Mouse (Mus musculus) stomach, embryonic 15.5 days (tissue): ENCODE measurements around the gene Eef1akmt3. TPM values are rescaled to one million over a fixed set of nuclear protein-coding genes. Genes with fewer than 3 reads are reported as not detected.

Source experiments
- ATAC-seq: fragments of 200-750 bp; cut with Nextera tagmentation; 2 replicates; pipeline ENCODE4 v1.8.0; 2017; ENCODE audit warnings: low read depth, moderate number of reproducible peaks, moderate TSS enrichment; ENCODE audit not compliant: insufficient read depth, low FRiP score
- H3K27ac ChIP-seq: fragments of 300-500 bp; sonication (generic); 2 replicates; pipeline ENCODE4 v1.5.1; 2015; ENCODE audit warnings: mild to moderate bottlenecking, inconsistent platforms
- H3K27me3 ChIP-seq: fragments of 300-500 bp; sonication (generic); replicated peaks from 2 replicates; pipeline ENCODE4 v1.6.1; 2015; ENCODE audit warnings: inconsistent platforms
- H3K36me3 ChIP-seq: fragments of 300-500 bp; sonication (generic); 2 replicates; pipeline ENCODE4 v1.6.1; 2015; ENCODE audit warnings: inconsistent platforms
- H3K4me1 ChIP-seq: fragments of 300-500 bp; sonication (generic); 2 replicates; pipeline ENCODE4 v1.6.1; 2015; ENCODE audit warnings: inconsistent platforms
- H3K4me2 ChIP-seq: fragments of 300-500 bp; sonication (generic); 2 replicates; pipeline ENCODE4 v1.6.1; 2015; ENCODE audit warnings: mild to moderate bottlenecking, inconsistent platforms
- H3K4me3 ChIP-seq: fragments of 300-500 bp; sonication (generic); replicated peaks from 2 replicates; pipeline ENCODE4 v1.5.1; 2015; ENCODE audit warnings: inconsistent platforms
- H3K9ac ChIP-seq: fragments of 300-500 bp; sonication (generic); 2 replicates; pipeline ENCODE4 v1.6.1; 2015; ENCODE audit warnings: inconsistent platforms
- H3K9me3 ChIP-seq: fragments of 300-500 bp; sonication (generic); 2 replicates; pipeline ENCODE4 v1.6.1; 2016; ENCODE audit warnings: inconsistent platforms
- WGBS: fragments of 180-500 bp; shearing (Covaris S2); methylation state at CpG from one replicate; pipeline ENCODE4 v1.1.7; 2015; 5-methylcytosine and 5-hydroxymethylcytosine counted together
- polyA plus RNA-seq: library from polyadenylated mRNA; unstranded; fragments of >200 nt; fragmentation: Nextera tagmentation; extraction: Ambion mirVana; gene quantifications from 2 replicates; pipeline ENCODE4 v1.2.1, GENCODE M21; 2015

The Eef1akmt3 gene
- polyA plus RNA-seq, 1 experiment from 2014 or later = 1.1 TPM

- peak overlapping the region; percentile 88; the same call in 1 of the 2 replicates for H3K27ac ChIP-seq
- ATAC-seq = no peak
- 12% methylated on average over 5 of the region's 5 CpGs for WGBS
Observed at GRCm38 (mm10) chr10:127042468-127043115, 1.3 kb upstream of the Eef1akmt3 start.

GRCm38 (mm10) chr10:127041774-127042338 is 543 bp upstream of the Eef1akmt3 start:
- Histone ChIP-seq H3K4me2 (peak overlapping the region; percentile 97), H3K27ac (peak overlapping the region; percentile 88), H3K27me3 (no peaks in the 10 kb centered on the region), H3K9me3 (no peaks in the 10 kb centered on the region), H3K4me1 (0 out of 2 replicates have a peak, but pooled peaks cover 6% of the 10 kb centered on the region), H3K4me3 (peak overlapping the region; percentile 96), H3K36me3 (peaks cover 9% of the 10 kb centered on the region), H3K9ac (peak overlapping the region; percentile 63)
- WGBS = under 1% methylated on average over 44 of the region's 44 CpGs
- peak; percentile 82 for ATAC-seq

More at GRCm38 (mm10) chr10:127042468-127043115, 1.3 kb upstream of the Eef1akmt3 start:
- peaks cover 1% of the 10 kb centered on the region; the same call in 1 of the 2 replicates for H3K27me3 ChIP-seq
- 0 out of 2 replicates have a peak, but pooled peaks cover 6% of the 10 kb centered on the region for H3K4me1 ChIP-seq
- no peaks in the 10 kb centered on the region for H3K9me3 ChIP-seq
- H3K9ac ChIP-seq = peak overlapping the region; percentile 63
- H3K36me3 ChIP-seq = peaks cover 9% of the 10 kb centered on the region
- H3K4me2 ChIP-seq = peak overlapping the region; percentile 97
- peak overlapping the region; percentile 96 for H3K4me3 ChIP-seq

- no peaks in the 10 kb centered on the region for H3K9me3 ChIP-seq
- peak overlapping the region; percentile 96 for H3K4me3 ChIP-seq
- H3K36me3 ChIP-seq = peaks cover 9% of the 10 kb centered on the region
- no peak for ATAC-seq
- H3K27ac ChIP-seq = peak overlapping the region; percentile 88
- peak overlapping the region; percentile 63 for H3K9ac ChIP-seq
- WGBS = under 1% methylated on average over 20 of the region's 20 CpGs
- no peaks in the 10 kb centered on the region for H3K27me3 ChIP-seq
- 0 out of 2 replicates have a peak, but pooled peaks cover 6% of the 10 kb centered on the region for H3K4me1 ChIP-seq
- H3K4me2 ChIP-seq = peak overlapping the region; percentile 97
Observed at GRCm38 (mm10) chr10:127040569-127041214, 621 bp downstream of the Eef1akmt3 start.

- no peak for ATAC-seq
- H3K9me3 ChIP-seq = no peaks in the 10 kb centered on the region
- H3K4me1 ChIP-seq = 0 out of 2 replicates have a peak, but pooled peaks cover 4% of the 10 kb centered on the region
- H3K36me3 ChIP-seq = no peaks in the 10 kb centered on the region
- no peak overlapping the region for H3K9ac ChIP-seq
- H3K27me3 ChIP-seq = no peaks in the 10 kb centered on the region
- H3K27ac ChIP-seq = no peak overlapping the region
- 74% methylated on average over 12 of the region's 12 CpGs for WGBS
- no peak overlapping the region for H3K4me2 ChIP-seq
- H3K4me3 ChIP-seq = no peak overlapping the region
Observed at GRCm38 (mm10) chr10:127037641-127038040, 3.7 kb downstream of the Eef1akmt3 start.

GRCm38 (mm10) chr10:127036273-127036672 is 5.0 kb downstream of the Eef1akmt3 start:
- 77% methylated on average over 12 of the region's 12 CpGs for WGBS
- Histone ChIP-seq H3K4me1 (no peaks in the 10 kb centered on the region), H3K36me3 (no peaks in the 10 kb centered on the region), H3K9me3 (no peaks in the 10 kb centered on the region), H3K27me3 (no peaks in the 10 kb centered on the region), H3K9ac (no peak overlapping the region), H3K27ac (no peak overlapping the region), H3K4me2 (no peak overlapping the region), H3K4me3 (no peak overlapping the region)
- no peak for ATAC-seq

GRCm38 (mm10) chr10:127033301-127033741 is 8.0 kb downstream of the Eef1akmt3 start:
- no peak overlapping the region for H3K4me3 ChIP-seq
- H3K27ac ChIP-seq = no peak overlapping the region
- peaks cover 4% of the 10 kb centered on the region; the same call in 1 of the 2 replicates for H3K4me1 ChIP-seq
- peaks cover 7% of the 10 kb centered on the region for H3K36me3 ChIP-seq
- WGBS = 72% methylated on average over 8 of the region's 8 CpGs
- H3K4me2 ChIP-seq = no peak overlapping the region
- ATAC-seq = no peak
- H3K9ac ChIP-seq = no peak overlapping the region
- no peaks in the 10 kb centered on the region for H3K9me3 ChIP-seq
- H3K27me3 ChIP-seq = no peaks in the 10 kb centered on the region

GRCm38 (mm10) chr10:127030336-127031296 is 10.7 kb downstream of the Eef1akmt3 start, which contains the start of gene Tsfm:
Tsfm (minus strand) TSS chr10:127030840.
- peaks cover 4% of the 10 kb centered on the region; the same call in 1 of the 2 replicates for H3K4me1 ChIP-seq
- H3K36me3 ChIP-seq = peaks cover 23% of the 10 kb centered on the region
- peak within 1 kb of the TSS; percentile 89 for H3K4me3 ChIP-seq
- H3K27ac ChIP-seq = peak within 1 kb of the TSS; percentile 77; the same call in 1 of the 2 replicates
- H3K9ac ChIP-seq = peak within 1 kb of the TSS; percentile 76
- 5% methylated on average over 55 of the region's 56 CpGs for WGBS
- H3K4me2 ChIP-seq = peak within 1 kb of the TSS; percentile 67
- no peaks in the 10 kb centered on the region for H3K9me3 ChIP-seq
- no peaks in the 10 kb centered on the region for H3K27me3 ChIP-seq
- peak; percentile 84 for ATAC-seq

- no peaks in the 10 kb centered on the region for H3K27me3 ChIP-seq
- ATAC-seq = no peak
- H3K9me3 ChIP-seq = no peaks in the 10 kb centered on the region
- H3K36me3 ChIP-seq = peaks cover 13% of the 10 kb centered on the region
- no peak overlapping the region for H3K27ac ChIP-seq
- no peak overlapping the region for H3K9ac ChIP-seq
- no peak overlapping the region for H3K4me2 ChIP-seq
- no peak overlapping the region for H3K4me3 ChIP-seq
- WGBS = 73% methylated on average over 16 of the region's 16 CpGs
- no peaks in the 10 kb centered on the region for H3K4me1 ChIP-seq
Observed at GRCm38 (mm10) chr10:127018422-127018821, 22.9 kb downstream of the Eef1akmt3 start.

GRCm38 (mm10) chr10:127017071-127017470 is 24.2 kb downstream of the Eef1akmt3 start:
- no peak overlapping the region for H3K27ac ChIP-seq

GRCm38 (mm10) chr10:127016488-127016887 is 24.8 kb downstream of the Eef1akmt3 start:
- H3K4me3 ChIP-seq = no peak overlapping the region
- no peaks in the 10 kb centered on the region for H3K27me3 ChIP-seq
- no peak overlapping the region for H3K9ac ChIP-seq
- no peaks in the 10 kb centered on the region for H3K9me3 ChIP-seq
- ATAC-seq = peak; percentile 63; the same call in 1 of the 2 replicates
- no peak overlapping the region for H3K27ac ChIP-seq
- WGBS = 63% methylated on average over 5 of the region's 5 CpGs
- no peaks in the 10 kb centered on the region for H3K36me3 ChIP-seq
- H3K4me1 ChIP-seq = no peaks in the 10 kb centered on the region
- H3K4me2 ChIP-seq = no peak overlapping the region

More at GRCm38 (mm10) chr10:127017071-127017470, 24.2 kb downstream of the Eef1akmt3 start:
- Histone ChIP-seq H3K4me1 (no peaks in the 10 kb centered on the region), H3K9ac (no peak overlapping the region), H3K4me3 (no peak overlapping the region), H3K9me3 (no peaks in the 10 kb centered on the region), H3K27me3 (no peaks in the 10 kb centered on the region), H3K36me3 (0 out of 2 replicates have a peak, but pooled peaks cover 4% of the 10 kb centered on the region), H3K4me2 (no peak overlapping the region)
- 17% methylated on average over 1 of the region's 2 CpGs for WGBS
- ATAC-seq = no peak

GRCm38 (mm10) chr10:127003806-127004205 is 37.5 kb downstream of the Eef1akmt3 start:
- Histone ChIP-seq H3K36me3 (peaks cover 5% of the 10 kb centered on the region; the same call in 1 of the 2 replicates), H3K4me2 (no peak overlapping the region), H3K9ac (no peak overlapping the region), H3K4me1 (0 out of 2 replicates have a peak, but pooled peaks cover 2% of the 10 kb centered on the region), H3K27me3 (no peaks in the 10 kb centered on the region), H3K9me3 (no peaks in the 10 kb centered on the region), H3K27ac (no peak overlapping the region), H3K4me3 (no peak overlapping the region)
- no peak for ATAC-seq
- 78% methylated on average over 7 of the region's 7 CpGs for WGBS
